Mouse (Mus musculus) liver, postnatal 0 days (tissue): Measurements from ENCODE around the gene Rnf13. TPM values are rescaled to one million over a fixed set of nuclear protein-coding genes. Genes with fewer than 3 reads are reported as not detected.

Experiments used
- ATAC-seq: fragments of 200-750 bp; cut with Nextera tagmentation; 2 replicates; pipeline ENCODE4 v1.8.0; 2017; ENCODE audit warnings: mild to moderate bottlenecking, moderate library complexity
- DNase-seq: peaks from one replicate; pipeline ENCODE4 v3.0.0-alpha.2; 2016
- H3K27ac ChIP-seq: fragments of 300-500 bp; sonication (generic); 2 replicates; pipeline ENCODE4 v1.5.1; 2014; ENCODE audit warnings: antibody characterized with exemption, moderate library complexity, mild to moderate bottlenecking, low read depth
- H3K27me3 ChIP-seq: fragments of 300-500 bp; sonication (generic); 2 replicates; pipeline ENCODE4 v1.6.1; 2014; ENCODE audit warnings: low read length, control low read depth, mixed read lengths; ENCODE audit not compliant: insufficient read depth
- H3K36me3 ChIP-seq: fragments of 300-500 bp; sonication (generic); replicated peaks from 2 replicates; pipeline ENCODE4 v1.6.1; 2014; ENCODE audit warnings: mild to moderate bottlenecking, control low read depth, low read length, moderate library complexity, mixed read lengths; ENCODE audit not compliant: insufficient read depth
- H3K4me1 ChIP-seq: fragments of 300-500 bp; sonication (generic); 2 replicates; pipeline ENCODE4 v1.6.1; 2014; ENCODE audit warnings: antibody characterized with exemption, mild to moderate bottlenecking, control low read depth; ENCODE audit not compliant: insufficient read depth
- H3K4me2 ChIP-seq: fragments of 300-500 bp; sonication (generic); 2 replicates; pipeline ENCODE4 v1.6.1; 2014; ENCODE audit warnings: low read depth, mild to moderate bottlenecking, low read length, moderate library complexity, mixed read lengths
- H3K4me3 ChIP-seq: fragments of 300-500 bp; sonication (generic); 2 replicates; pipeline ENCODE4 v1.5.1; 2014; ENCODE audit warnings: low read depth, low read length
- H3K9ac ChIP-seq: fragments of 300-500 bp; sonication (generic); replicated peaks from 2 replicates; pipeline ENCODE4 v1.6.1; 2014; ENCODE audit warnings: mild to moderate bottlenecking, moderate library complexity
- H3K9me3 ChIP-seq: fragments of 300-500 bp; sonication (generic); 2 replicates; pipeline ENCODE4 v1.6.1; 2016; ENCODE audit warnings: mild to moderate bottlenecking, control low read depth, low read length, mixed read lengths
- CTCF ChIP-seq: sonication (generic); IDR thresholded peaks from 2 replicates; pipeline ENCODE4 v1.5.1; 2016; ENCODE audit warnings: antibody characterized with exemption, low read depth
- EP300 ChIP-seq: IDR thresholded peaks from 2 replicates; pipeline ENCODE4 v1.6.1; 2016; ENCODE audit warnings: antibody characterized with exemption, low read depth, mild to moderate bottlenecking
- WGBS: fragments of 180-500 bp; shearing (Covaris S2); extraction: QIAGEN DNeasy Blood & Tissue Kit; methylation state at CpG from one replicate; pipeline ENCODE4 v1.1.7; 2014; ENCODE audit not compliant: insufficient replicate concordance; 5-methylcytosine and 5-hydroxymethylcytosine counted together
- polyA plus RNA-seq: library from polyadenylated mRNA; unstranded; fragments of >200 nt; fragmentation: Nextera tagmentation; extraction: Ambion mirVana; gene quantifications from 2 replicates; pipeline ENCODE4 v1.2.1, GENCODE M21; 2015

Rnf13 gene
- polyA plus RNA-seq, 1 experiment from 2014 or later: 112 TPM

DNA sequence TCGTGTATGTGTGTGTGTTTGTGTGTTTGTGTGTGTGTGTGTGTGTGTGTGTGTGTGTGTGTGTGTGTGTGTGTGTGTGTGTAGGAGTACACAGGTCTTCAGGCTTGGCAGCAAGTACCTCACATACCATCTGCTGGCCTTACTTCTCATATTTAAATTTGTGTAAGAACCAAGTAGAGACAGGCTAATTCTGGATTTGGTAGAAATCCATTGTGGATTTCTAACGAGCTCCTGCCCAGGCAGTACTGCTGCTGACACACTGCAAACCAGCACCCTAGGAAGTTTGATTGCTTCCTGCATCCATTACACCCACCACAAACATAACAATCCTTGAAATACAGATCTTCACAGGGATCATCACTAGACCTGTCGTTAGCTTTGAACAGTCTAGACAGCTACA is 147.1 kb downstream of the Rnf13 start:
- H3K4me1 ChIP-seq: no peaks in the 10 kb centered on the region
- no peak overlapping the region for H3K4me2 ChIP-seq
- DNase-seq (no peak), ATAC-seq (no peak)
- no peaks in the 10 kb centered on the region for H3K27me3 ChIP-seq
- H3K9ac ChIP-seq: no peak overlapping the region
- no peak overlapping the region for H3K27ac ChIP-seq
- no peak overlapping the region for H3K4me3 ChIP-seq
- no peaks in the 10 kb centered on the region for H3K36me3 ChIP-seq
- WGBS: 55% methylated on average over 3 of the region's 3 CpGs
- TF ChIP-seq EP300: no peak
- no peak for TF ChIP-seq CTCF
- no peaks in the 10 kb centered on the region for H3K9me3 ChIP-seq

Other genes starting within 250 kb of the Rnf13 start
- gene Wwtr1, start 160.2 kb upstream of the Rnf13 start, polyA plus RNA-seq: 2.7 TPM in 2 replicates
- gene Commd2, start 84.3 kb upstream of the Rnf13 start, polyA plus RNA-seq: 37.7 and 38.3 TPM in 2 replicates
- 0.09 and 0.11 TPM in 2 replicates for gene Ankub1, start 43.3 kb upstream of the Rnf13 start, polyA plus RNA-seq
- 4.3 and 5.0 TPM in 2 replicates for gene Pfn2, start 112.0 kb downstream of the Rnf13 start, polyA plus RNA-seq